13 mouse cellular contexts compared by ENCODE assay signal in the genomic region with DNA sequence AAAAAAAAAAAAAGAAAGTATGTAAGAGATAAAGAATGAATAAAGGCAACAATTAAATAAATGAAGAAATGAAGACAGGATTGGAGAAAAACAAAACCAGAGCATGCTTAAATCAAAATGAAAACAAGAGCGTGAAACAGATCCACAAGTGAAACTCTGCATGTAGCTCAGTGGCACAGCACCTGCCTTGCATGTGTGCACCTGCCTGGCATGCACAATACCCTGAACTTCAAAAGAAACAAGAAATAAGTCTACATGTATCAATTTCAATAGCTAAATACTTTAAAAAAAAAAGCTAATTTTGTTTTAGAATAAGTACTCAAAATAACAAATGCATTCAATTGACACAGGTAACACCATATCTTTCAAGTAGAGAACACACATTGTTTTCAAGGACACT.
"Had no signal": no experiment of that assay in that cellular context is flagged by ENCODE, and none has a peak within 500 bp of the region (broad histone marks: within the 10 kb centered on the region; RNA-seq: fewer than 3 reads in every experiment).

No protein-coding gene starts in this region.

- H3K9ac ChIP-seq: limb, embryonic 12.5 days; limb, embryonic 15.5 days; lung, embryonic 14.5 days; midbrain, embryonic 13.5 days had no signal

- ATAC-seq: lung, postnatal 0 days; midbrain, embryonic 13.5 days had no signal

- H3K27ac ChIP-seq: limb, embryonic 12.5 days; limb, embryonic 15.5 days; macrophage; midbrain, embryonic 13.5 days had no signal

- H3K36me3 ChIP-seq: limb, embryonic 12.5 days had no signal

- H3K4me2 ChIP-seq: limb, embryonic 12.5 days; limb, embryonic 15.5 days; lung, embryonic 14.5 days; midbrain, embryonic 13.5 days had no signal

- H3K27me3 ChIP-seq: limb, embryonic 12.5 days; midbrain, embryonic 13.5 days had no signal

- H3K9me3 ChIP-seq: limb, embryonic 12.5 days; limb, embryonic 15.5 days; midbrain, embryonic 13.5 days had no signal

- DNase-seq: kidney, adult 18-20 months; kidney, adult 9 months; kidney, postnatal 14 days; kidney, postnatal 4 days; left cerebral cortex, postnatal 4 days; lung, embryonic 14.5 days; thymus, adult 18-20 months; thymus, postnatal 36 days had no signal

- H3K4me1 ChIP-seq: limb, embryonic 15.5 days had no signal

- H3K4me3 ChIP-seq: limb, embryonic 12.5 days; limb, embryonic 15.5 days; midbrain, embryonic 13.5 days had no signal
